Comparison of ENCODE assay signal across 16 mouse cellular contexts in genomic region chr11:94987851-94988250, GRCm38 (mm10). TPM values are rescaled to one million over a fixed set of nuclear protein-coding genes. Genes with fewer than 3 reads are reported as not detected.
DNase-seq lines count a peak whose midpoint lies in the region; ATAC-seq lines count a peak whose summit lies in the region.
"Had no signal": no experiment of that assay in that cellular context is flagged by ENCODE, and none has a peak within 500 bp of the region (broad histone marks: within the 10 kb centered on the region; RNA-seq: fewer than 3 reads in every experiment).

No protein-coding gene starts in this region.

- peak overlapping the region; percentile 97 for H3K27ac ChIP-seq in forebrain, embryonic 10.5 days
- H3K27ac ChIP-seq in forebrain, embryonic 12.5 days: no peak overlapping the region
- no peak overlapping the region for H3K27ac ChIP-seq in neural tube, embryonic 12.5 days
- H3K27ac ChIP-seq in brown adipose tissue, adult 24 weeks (replicated peaks; ENCODE audit: low read depth, low read length): peak overlapping the region; percentile 24; the same call in 1 of the 2 replicates
- H3K27ac ChIP-seq in hindbrain, embryonic 14.5 days: no peak overlapping the region

- H3K9me3 ChIP-seq in forebrain, embryonic 10.5 days: no peaks in the 10 kb centered on the region
- no peaks in the 10 kb centered on the region for H3K9me3 ChIP-seq in forebrain, embryonic 12.5 days
- H3K9me3 ChIP-seq in neural tube, embryonic 12.5 days: no peaks in the 10 kb centered on the region
- no peaks in the 10 kb centered on the region for H3K9me3 ChIP-seq in hindbrain, embryonic 14.5 days (ENCODE audit: control insufficient read depth, low read length)

- no peak for DNase-seq in forebrain, embryonic 10.5 days (ENCODE audit: extremely low spot score, low spot score)
- no peak for DNase-seq in neural tube, embryonic 10.5 days (ENCODE audit: extremely low spot score, low spot score)
- no peak for DNase-seq in embryo, embryonic 10 days (ENCODE audit: low spot score)
- DNase-seq in hindbrain, embryonic 14.5 days (ENCODE audit: low spot score): no peak
- DNase-seq: layer of hippocampus, adult 9-11 months; lung, embryonic 14.5 days had no signal

- WGBS in forebrain, embryonic 10.5 days: 82% methylated on average over 8 of the region's 8 CpGs
- 83% methylated on average over 8 of the region's 8 CpGs for WGBS in forebrain, embryonic 12.5 days
- 83% methylated on average over 8 of the region's 8 CpGs for WGBS in neural tube, embryonic 12.5 days
- 83% methylated on average over 8 of the region's 8 CpGs for WGBS in hindbrain, embryonic 14.5 days

- no peak overlapping the region for H3K4me2 ChIP-seq in forebrain, embryonic 12.5 days
- no peak overlapping the region for H3K4me2 ChIP-seq in neural tube, embryonic 12.5 days (replicated peaks)
- no peak overlapping the region for H3K4me2 ChIP-seq in hindbrain, embryonic 14.5 days (replicated peaks)
- H3K4me2 ChIP-seq: heart, embryonic 11.5 days had no signal

- H3K4me3 ChIP-seq in forebrain, embryonic 10.5 days: no peak overlapping the region
- H3K4me3 ChIP-seq in forebrain, embryonic 12.5 days (replicated peaks): no peak overlapping the region
- no peak overlapping the region for H3K4me3 ChIP-seq in neural tube, embryonic 12.5 days
- no peak overlapping the region for H3K4me3 ChIP-seq in brown adipose tissue, adult 24 weeks (ENCODE audit: insufficient read depth, low read depth, low read length)
- no peak overlapping the region for H3K4me3 ChIP-seq in hindbrain, embryonic 14.5 days (replicated peaks; ENCODE audit: low read length)

- H3K36me3 ChIP-seq in forebrain, embryonic 10.5 days (replicated peaks): no peaks in the 10 kb centered on the region
- no peaks in the 10 kb centered on the region for H3K36me3 ChIP-seq in forebrain, embryonic 12.5 days (replicated peaks)
- H3K36me3 ChIP-seq in neural tube, embryonic 12.5 days: no peaks in the 10 kb centered on the region
- no peaks in the 10 kb centered on the region for H3K36me3 ChIP-seq in hindbrain, embryonic 14.5 days (replicated peaks; ENCODE audit: control insufficient read depth, insufficient read depth)

- no peak overlapping the region for H3K9ac ChIP-seq in forebrain, embryonic 12.5 days
- peak overlapping the region; percentile 21; the same call in 1 of the 2 replicates for H3K9ac ChIP-seq in neural tube, embryonic 12.5 days
- no peak overlapping the region for H3K9ac ChIP-seq in hindbrain, embryonic 14.5 days
- H3K9ac ChIP-seq: lung, embryonic 14.5 days had no signal

- ATAC-seq in forebrain, embryonic 12.5 days (ENCODE audit: low FRiP score): no peak
- no peak for ATAC-seq in neural tube, embryonic 12.5 days (ENCODE audit: low FRiP score, low read depth)
- peak; percentile 22 for ATAC-seq in megakaryocyte progenitor cell, adult 5-6 weeks (replicated peaks; ENCODE audit: poor library complexity)
- no peak for ATAC-seq in hindbrain, embryonic 14.5 days (ENCODE audit: low FRiP score)
- ATAC-seq: forebrain, embryonic 14.5 days had no signal

- H3K4me1 ChIP-seq in forebrain, embryonic 10.5 days: peaks cover 70% of the 10 kb centered on the region
- peaks cover 48% of the 10 kb centered on the region for H3K4me1 ChIP-seq in forebrain, embryonic 12.5 days
- peaks cover 27% of the 10 kb centered on the region for H3K4me1 ChIP-seq in neural tube, embryonic 12.5 days
- H3K4me1 ChIP-seq in brown adipose tissue, adult 24 weeks (ENCODE audit: control insufficient read depth, insufficient read depth, insufficient read length, low read length): peaks cover 18% of the 10 kb centered on the region
- H3K4me1 ChIP-seq in hindbrain, embryonic 14.5 days (replicated peaks; ENCODE audit: control insufficient read depth, insufficient read depth, low read length): peaks cover 21% of the 10 kb centered on the region

- no peaks in the 10 kb centered on the region for H3K27me3 ChIP-seq in forebrain, embryonic 10.5 days (ENCODE audit: poor library complexity, severe bottlenecking)
- no peaks in the 10 kb centered on the region for H3K27me3 ChIP-seq in forebrain, embryonic 12.5 days
- no peaks in the 10 kb centered on the region for H3K27me3 ChIP-seq in neural tube, embryonic 12.5 days (replicated peaks)
- no peaks in the 10 kb centered on the region for H3K27me3 ChIP-seq in hindbrain, embryonic 14.5 days (ENCODE audit: control insufficient read depth, insufficient read depth, low read length)

RNA-seq across cellular contexts. Expression of gene Ppp1r9b, which starts 3.0 kb away (rescaled TPM):
- 8.7 and 10.7 TPM in 2 replicates for polyA plus RNA-seq in forebrain, embryonic 10.5 days (2016; fragmentation: Nextera tagmentation; extraction: Ambion mirVana)
- 16.6 and 17.7 TPM in 2 replicates for polyA plus RNA-seq in forebrain, embryonic 12.5 days (2016; fragmentation: Nextera tagmentation; extraction: Ambion mirVana)
- polyA plus RNA-seq in neural tube, embryonic 12.5 days (2016; fragmentation: Nextera tagmentation; extraction: Ambion mirVana): 18.2 and 19.7 TPM in 2 replicates
- 70.8 and 83.5 TPM in 2 replicates for polyA plus RNA-seq in brown adipose tissue, adult 24 weeks (2012; ENCODE audit: insufficient read depth, insufficient read length, missing spikeins)
- total RNA-seq in megakaryocyte progenitor cell, adult 5-6 weeks (2015): 43.9 and 46.6 TPM in 2 replicates
- 81.9 and 107 TPM in 2 replicates for total RNA-seq in megakaryocyte progenitor cell, adult 5-6 weeks (2017)
- polyA plus RNA-seq in hindbrain, embryonic 14.5 days (2014; fragmentation: Nextera tagmentation; extraction: Ambion mirVana): 27.1 and 27.5 TPM in 2 replicates

RNA-seq across cellular contexts. Expression of gene Sgca, which starts 11.7 kb away (rescaled TPM):
- polyA plus RNA-seq in forebrain, embryonic 10.5 days (2016; fragmentation: Nextera tagmentation; extraction: Ambion mirVana): not detected in 2 replicates
- not detected in 2 replicates for polyA plus RNA-seq in forebrain, embryonic 12.5 days (2016; fragmentation: Nextera tagmentation; extraction: Ambion mirVana)
- 0.80 and 0.90 TPM in 2 replicates for polyA plus RNA-seq in neural tube, embryonic 12.5 days (2016; fragmentation: Nextera tagmentation; extraction: Ambion mirVana)
- 6.5 and 6.9 TPM in 2 replicates for polyA plus RNA-seq in brown adipose tissue, adult 24 weeks (2012; ENCODE audit: insufficient read depth, insufficient read length, missing spikeins)
- not detected in 2 replicates for total RNA-seq in megakaryocyte progenitor cell, adult 5-6 weeks (2015)
- total RNA-seq in megakaryocyte progenitor cell, adult 5-6 weeks (2017): not detected in 2 replicates
- polyA plus RNA-seq in hindbrain, embryonic 14.5 days (2014; fragmentation: Nextera tagmentation; extraction: Ambion mirVana): 0.17 TPM in 1 of 2 replicates, not detected in the other
- total RNA-seq: common myeloid progenitor, adult 5-6 weeks had no signal
- polyA plus RNA-seq: forebrain, embryonic 14.5 days; intestine, embryonic 14.5 days; lung, embryonic 14.5 days had no signal

RNA-seq across cellular contexts. Expression of gene Hils1, which starts 20.5 kb away (rescaled TPM):
- polyA plus RNA-seq in forebrain, embryonic 10.5 days (2016; fragmentation: Nextera tagmentation; extraction: Ambion mirVana): not detected in 2 replicates
- not detected in 2 replicates for polyA plus RNA-seq in forebrain, embryonic 12.5 days (2016; fragmentation: Nextera tagmentation; extraction: Ambion mirVana)
- not detected in 2 replicates for polyA plus RNA-seq in neural tube, embryonic 12.5 days (2016; fragmentation: Nextera tagmentation; extraction: Ambion mirVana)
- polyA plus RNA-seq in brown adipose tissue, adult 24 weeks (2012; ENCODE audit: insufficient read depth, insufficient read length, missing spikeins): not detected in 2 replicates
- total RNA-seq in megakaryocyte progenitor cell, adult 5-6 weeks (2015): not detected in 2 replicates
- total RNA-seq in megakaryocyte progenitor cell, adult 5-6 weeks (2017): not detected in 2 replicates
- not detected in 2 replicates for polyA plus RNA-seq in hindbrain, embryonic 14.5 days (2014; fragmentation: Nextera tagmentation; extraction: Ambion mirVana)
- total RNA-seq: common myeloid progenitor, adult 5-6 weeks had no signal
- polyA plus RNA-seq: C2C12; forebrain, embryonic 14.5 days; intestine, embryonic 14.5 days; lung, embryonic 14.5 days; stomach, embryonic 14.5 days had no signal

RNA-seq across cellular contexts. Expression of gene Samd14, which starts 21.8 kb away (rescaled TPM):
- polyA plus RNA-seq in forebrain, embryonic 10.5 days (2016; fragmentation: Nextera tagmentation; extraction: Ambion mirVana): 35.8 and 36.7 TPM in 2 replicates
- polyA plus RNA-seq in forebrain, embryonic 12.5 days (2016; fragmentation: Nextera tagmentation; extraction: Ambion mirVana): 80.5 and 86.7 TPM in 2 replicates
- 101 and 106 TPM in 2 replicates for polyA plus RNA-seq in neural tube, embryonic 12.5 days (2016; fragmentation: Nextera tagmentation; extraction: Ambion mirVana)
- polyA plus RNA-seq in brown adipose tissue, adult 24 weeks (2012; ENCODE audit: insufficient read depth, insufficient read length, missing spikeins): 0.59 and 0.67 TPM in 2 replicates
- 2.3 and 6.1 TPM in 2 replicates for total RNA-seq in megakaryocyte progenitor cell, adult 5-6 weeks (2015)
- 0.92 and 2.6 TPM in 2 replicates for total RNA-seq in megakaryocyte progenitor cell, adult 5-6 weeks (2017)
- 130 and 135 TPM in 2 replicates for polyA plus RNA-seq in hindbrain, embryonic 14.5 days (2014; fragmentation: Nextera tagmentation; extraction: Ambion mirVana)

RNA-seq across cellular contexts. Expression of gene Col1a1, which starts 51.8 kb away (rescaled TPM):
- polyA plus RNA-seq in forebrain, embryonic 10.5 days (2016; fragmentation: Nextera tagmentation; extraction: Ambion mirVana): 62.2 and 65.3 TPM in 2 replicates
- polyA plus RNA-seq in forebrain, embryonic 12.5 days (2016; fragmentation: Nextera tagmentation; extraction: Ambion mirVana): 208 and 267 TPM in 2 replicates
- polyA plus RNA-seq in neural tube, embryonic 12.5 days (2016; fragmentation: Nextera tagmentation; extraction: Ambion mirVana): 209 and 219 TPM in 2 replicates
- 36.9 and 49.1 TPM in 2 replicates for polyA plus RNA-seq in brown adipose tissue, adult 24 weeks (2012; ENCODE audit: insufficient read depth, insufficient read length, missing spikeins)
- total RNA-seq in megakaryocyte progenitor cell, adult 5-6 weeks (2015): not detected in 2 replicates
- total RNA-seq in megakaryocyte progenitor cell, adult 5-6 weeks (2017): 0.07 TPM in 1 of 2 replicates, not detected in the other
- polyA plus RNA-seq in hindbrain, embryonic 14.5 days (2014; fragmentation: Nextera tagmentation; extraction: Ambion mirVana): 125 and 157 TPM in 2 replicates
- total RNA-seq: common myeloid progenitor, adult 5-6 weeks had no signal

Comparison
In these comparisons a context has a peak if more than half of its experiments do, and no peak if none do; other contexts are left out.
1. H3K27ac ChIP-seq: peak in forebrain, embryonic 10.5 days (single experiment) and brown adipose tissue, adult 24 weeks (single experiment); none in forebrain, embryonic 12.5 days (single experiment), neural tube, embryonic 12.5 days (single experiment) and hindbrain, embryonic 14.5 days (single experiment).